Mouse (Mus musculus): ENCODE measurements around the gene Piezo1. TPM values are rescaled to one million over a fixed set of nuclear protein-coding genes. Genes with fewer than 3 reads are reported as not detected.
A peak's percentile ranks its signal among the peaks of the same experiment; 100 is the strongest.

The Piezo1 gene
- total RNA-seq, 2 experiments from 2014 or later: 3.1 to 4.4 TPM

- DNase-seq: no peak
These were observed 96.7 kb downstream of the Piezo1 start for GRCm38 (mm10) chr8:122454409-122454808.

GRCm38 (mm10) chr8:122452154-122452553, 99.0 kb downstream of the Piezo1 start:
- DNase-seq: no peak

- DNase-seq: no peak
These were observed 99.9 kb downstream of the Piezo1 start for GRCm38 (mm10) chr8:122451161-122451703.

GRCm38 (mm10) chr8:122445203-122445602, 105.9 kb downstream of the Piezo1 start:
- DNase-seq: no peak

GRCm38 (mm10) chr8:122444058-122444748, 106.9 kb downstream of the Piezo1 start:
- DNase-seq: peak; percentile 84 to 85

- DNase-seq: peak; percentile 98 to 99
These were observed 107.7 kb downstream of the Piezo1 start, which contains the start of gene Mvd for GRCm38 (mm10) chr8:122443262-122444006. Mvd (minus strand) TSS chr8:122443422.

- DNase-seq: no peak
These were observed 108.3 kb downstream of the Piezo1 start for GRCm38 (mm10) chr8:122442781-122443180.

- no peak for DNase-seq
These were observed 108.8 kb downstream of the Piezo1 start for GRCm38 (mm10) chr8:122442356-122442755.

GRCm38 (mm10) chr8:122441326-122441725, 109.8 kb downstream of the Piezo1 start:
- no peak for DNase-seq

GRCm38 (mm10) chr8:122439336-122439735, 111.8 kb downstream of the Piezo1 start:
- DNase-seq: no peak

GRCm38 (mm10) chr8:122437708-122438331, 113.3 kb downstream of the Piezo1 start:
- DNase-seq: no peak

- no peak for DNase-seq
These were observed 114.5 kb downstream of the Piezo1 start for GRCm38 (mm10) chr8:122436586-122437125.

- DNase-seq: no peak
These were observed 115.0 kb downstream of the Piezo1 start for GRCm38 (mm10) chr8:122436146-122436545.

GRCm38 (mm10) chr8:122435375-122435774, 115.8 kb downstream of the Piezo1 start:
- DNase-seq: no peak

- no peak for DNase-seq
These were observed 117.7 kb downstream of the Piezo1 start for GRCm38 (mm10) chr8:122433269-122433905.

- peak in 1 of 2 experiments; percentile 14 for DNase-seq
These were observed 118.5 kb downstream of the Piezo1 start, which contains the start of gene Cyba for GRCm38 (mm10) chr8:122432443-122433268. Cyba (minus strand) TSS chr8:122432930.

Small RNAs within 50 kb of the gene (microRNA-seq; reads per million reads assigned to microRNA genes)
- gene Gm24366: 0 reads per million in 2 experiments

Other genes with a start within 250 kb of the Piezo1 start
- under 1 TPM; 0.52 to 0.56 TPM for gene Trhr2, start 190.6 kb downstream of the Piezo1 start, total RNA-seq (2021)
- gene Zc3h18, start 174.7 kb downstream of the Piezo1 start, total RNA-seq (2021): 10 to 100 TPM; 38.9 to 39.1 TPM
- not detected for gene Il17c, start 129.3 kb downstream of the Piezo1 start, total RNA-seq (2021)
- 10 to 100 TPM; 10.0 to 10.2 TPM for gene Cyba, start 118.4 kb downstream of the Piezo1 start, total RNA-seq (2021)
- gene Mvd, start 107.9 kb downstream of the Piezo1 start, total RNA-seq (2021): 10 to 100 TPM; 19.1 to 20.6 TPM
- not detected for gene Snai3, start 90.6 kb downstream of the Piezo1 start, total RNA-seq (2021)
- gene Rnf166, start 75.3 kb downstream of the Piezo1 start, total RNA-seq (2021): 10 to 100 TPM; 31.8 to 36.3 TPM
- gene Ctu2, start 75.2 kb downstream of the Piezo1 start, total RNA-seq (2021): 10 to 100 TPM; 16.6 to 21.7 TPM
- 1 to 10 TPM; 1.4 to 1.9 TPM for gene Cdt1, start 16.7 kb upstream of the Piezo1 start, total RNA-seq (2021)
- gene Aprt, start 25.6 kb upstream of the Piezo1 start, total RNA-seq (2021): 10 to 100 TPM; 61.5 to 65.4 TPM
- gene Galns, start 60.1 kb upstream of the Piezo1 start, total RNA-seq (2021): 10 to 100 TPM in 1 of 2 experiments, 1 to 10 TPM in 1; 9.5 to 11.4 TPM
- 10 to 100 TPM; 79.1 to 87.3 TPM for gene Trappc2l, start 60.3 kb upstream of the Piezo1 start, total RNA-seq (2021)
- under 1 TPM in 1 of 2 experiments, not detected in 1; 0.35 TPM for gene Pabpn1l, start 71.4 kb upstream of the Piezo1 start, total RNA-seq (2021)
- 10 to 100 TPM; 47.2 to 50.2 TPM for gene Cbfa2t3, start 147.8 kb upstream of the Piezo1 start, total RNA-seq (2021)
- 10 to 100 TPM; 16.2 to 21.9 TPM for gene Acsf3, start 224.2 kb upstream of the Piezo1 start, total RNA-seq (2021)

Measured in layer of hippocampus, postnatal 36 days (tissue).